Mouse (Mus musculus) thymus, adult 2 months (tissue): ENCODE data around the gene Gm49359.
"Not testable (repeated sequence)": the region's sequence is repeated elsewhere in the genome, so short reads cannot be mapped to it uniquely, and the experiment has no call there.

Source experiments
- CTCF ChIP-seq: fragments of 200-500 bp; IDR thresholded peaks from 2 replicates; pipeline ENCODE4 v1.5.1; 2012; ENCODE audit warnings: mild to moderate bottlenecking, control low read depth, low read length, moderate library complexity, borderline replicate concordance; ENCODE audit not compliant: control insufficient read depth, poor library complexity, insufficient read depth; ENCODE audit errors: extremely low read depth
- POLR2A ChIP-seq: fragments of 200-500 bp; IDR thresholded peaks from 2 replicates; pipeline ENCODE4 v1.6.1; 2012; ENCODE audit warnings: mild to moderate bottlenecking, low read length, control low read depth, moderate library complexity; ENCODE audit not compliant: control insufficient read depth, poor library complexity, insufficient read depth; ENCODE audit errors: extremely low read depth

- TF ChIP-seq CTCF, POLR2A: not testable (repeated sequence)
Measured at GRCm38 (mm10) chr13:62472661-62473060, 6.0 kb upstream of the Gm49359 start.
